Mouse (Mus musculus): ENCODE measurements at regions not wholly inside any gene's neighbourhood (a gene's known extent, or its start where the extent isn't known, plus 50 kb on each side); places are given as distances from the start of the nearest gene placed in this dataset.

DNA sequence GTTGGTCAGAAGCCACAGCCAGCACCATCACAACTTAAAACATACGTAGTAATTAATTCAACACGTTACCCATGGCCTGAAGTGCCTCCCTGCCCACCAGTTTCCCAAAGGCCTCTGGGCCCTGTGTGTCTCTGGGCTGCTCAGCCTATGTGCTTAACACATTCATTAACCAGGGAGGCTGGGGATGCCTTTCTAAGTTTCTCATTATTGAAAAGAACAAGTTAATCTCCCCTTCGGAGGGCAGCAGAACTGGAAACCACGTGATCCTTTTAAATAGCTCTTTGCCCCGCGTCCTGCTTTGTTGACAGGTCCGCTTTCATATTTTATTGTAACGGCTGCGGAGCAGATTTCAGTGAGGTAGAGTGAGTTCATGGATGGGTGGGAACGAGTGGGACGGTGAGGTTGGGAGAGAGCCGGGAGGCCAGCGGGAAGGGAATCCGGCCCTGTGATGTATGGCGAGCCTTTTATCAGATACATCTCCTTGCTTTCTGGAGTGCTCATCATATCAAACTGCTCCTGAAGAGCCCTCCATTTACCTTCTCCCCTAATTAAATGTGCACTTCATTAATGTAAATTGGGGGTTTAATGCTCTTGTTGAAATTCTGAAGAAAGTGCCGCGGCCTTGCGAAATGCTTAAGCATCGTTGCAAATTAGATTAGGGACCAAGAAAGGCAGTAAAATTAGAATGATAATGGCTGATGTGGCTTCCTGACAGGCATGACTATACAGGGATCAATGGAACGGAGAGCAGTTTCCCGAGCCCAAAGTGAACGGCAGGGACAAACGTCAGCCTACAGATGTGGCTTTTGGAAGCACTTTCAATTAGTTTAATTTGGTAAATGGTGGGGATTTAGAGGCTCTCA is 127.0 kb downstream of the Nkx6-1 start:
- TF ChIP-seq CTCF (IDR thresholded peaks at IDR 0.05; ENCODE audit: extremely low read depth, insufficient read depth, insufficient read length, insufficient replicate concordance) (no peak), POLR2A (IDR thresholded peaks at IDR 0.05; ENCODE audit: low read depth, low read length) (no peak)

Measured in spleen, adult 2 months (tissue).